Mouse (Mus musculus) layer of hippocampus, postnatal 14 days (tissue): ENCODE data around the gene Kitl. TPM values are rescaled to one million over a fixed set of nuclear protein-coding genes. Genes with fewer than 3 reads are reported as not detected.

Experiments
- DNase-seq, 2 experiments: peaks; one replicate each; pipeline ENCODE4 v3.0.0; 2021 to 2022; ENCODE audit warnings: low spot score in 2 of 2, mixed read lengths in 1 of 2
- long read RNA-seq, 2 experiments: library from polyadenylated mRNA; stranded (forward); transcript quantifications; one replicate each; pipeline ENCODE4 v2.0.0; 2021
- total RNA-seq, 2 experiments: library from RNA; stranded (reverse); gene quantifications; 2 replicates each; pipeline ENCODE4 v1.2.3; 2021

The Kitl gene
- 10 to 100 TPM; 29.1 to 49.0 TPM for total RNA-seq
- long read RNA-seq, experiment 1, full-length matches to known transcripts: 25 of 32 reads
- long read RNA-seq, experiment 1, partial matches to known transcripts: 0 of 32 reads
- long read RNA-seq, experiment 1, other reads (novel, unspliced or antisense): 7 of 32 reads
- long read RNA-seq, experiment 2, full-length matches to known transcripts: 25 of 29 reads
- long read RNA-seq, experiment 2, partial matches to known transcripts: 1 of 29 reads
- long read RNA-seq, experiment 2, other reads (novel, unspliced or antisense): 3 of 29 reads

DNA sequence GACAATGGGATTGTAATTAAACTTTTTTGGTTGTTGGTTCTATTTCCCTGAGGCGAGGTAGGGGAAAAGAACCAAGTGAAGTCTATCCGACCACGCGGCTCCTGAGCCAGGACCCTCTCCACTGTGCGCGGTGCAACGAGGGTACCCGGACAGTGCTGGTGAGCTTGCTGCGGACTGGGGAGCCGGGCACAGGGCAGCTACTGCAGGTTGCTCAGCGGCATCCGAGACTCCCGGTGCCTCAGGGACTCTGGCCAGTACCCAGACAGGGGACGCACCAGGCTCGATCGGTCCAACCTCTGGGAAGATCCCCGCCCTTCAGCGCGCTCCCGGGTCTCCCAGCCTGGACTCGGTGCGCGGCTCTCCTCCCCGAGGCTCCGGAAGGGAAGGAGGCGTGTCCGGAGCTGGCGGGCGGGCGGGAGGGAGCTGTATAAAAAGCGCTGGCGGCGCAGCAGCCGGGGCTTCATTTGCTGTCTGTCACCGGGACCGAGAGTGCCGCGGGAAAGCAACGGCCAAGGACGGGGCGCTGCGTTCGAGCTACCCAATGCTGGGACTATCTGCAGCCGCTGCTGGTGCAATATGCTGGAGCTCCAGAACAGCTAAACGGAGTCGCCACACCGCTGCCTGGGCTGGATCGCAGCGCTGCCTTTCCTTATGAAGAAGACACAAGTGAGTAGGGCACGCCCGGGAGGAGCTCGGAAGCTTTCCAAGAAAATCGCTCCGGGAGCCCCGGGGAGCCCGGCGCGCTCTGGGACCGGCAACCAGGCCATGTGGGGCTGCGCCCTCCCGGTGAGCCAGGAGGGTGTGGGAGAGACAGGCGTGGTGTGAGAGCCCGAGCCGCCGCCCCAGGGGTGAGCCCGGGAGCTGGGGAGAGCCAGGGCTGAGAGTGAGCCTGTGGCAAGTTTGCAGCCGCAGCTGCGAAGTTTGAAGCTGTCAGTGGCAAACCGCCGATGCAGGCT lies at the start of gene Kitl:
Gene Kitl, plus strand, starts transcription at position 261 of the 956 bp plus-strand sequence.
- DNase-seq: peak; percentile 48 to 62

- no peak for DNase-seq
These were observed 42.6 kb upstream of the Kitl start for GRCm38 (mm10) chr10:99972866-99973265.

DNA sequence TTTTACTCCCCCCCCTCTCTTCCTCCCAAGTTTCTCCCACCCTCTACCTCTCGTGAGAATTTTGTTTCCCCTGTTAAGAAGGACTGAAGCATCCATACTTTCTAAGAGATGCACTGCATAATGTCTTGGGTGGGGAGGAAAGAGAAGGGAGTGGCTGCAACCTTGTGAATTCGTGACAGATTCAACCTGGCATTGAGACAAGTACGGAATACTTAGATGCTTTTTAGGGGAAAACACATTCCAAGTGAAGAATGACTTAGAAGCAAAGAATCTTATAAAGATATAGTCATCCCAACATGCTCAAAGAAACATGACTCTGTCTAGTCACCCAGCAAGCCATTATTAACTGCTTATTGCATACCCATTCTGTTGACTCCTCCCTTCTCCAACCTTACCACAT lies 35.3 kb upstream of the Kitl start:
- DNase-seq: no peak

GRCm38 (mm10) chr10:99980916-99981315 lies 34.5 kb upstream of the Kitl start:
- no peak for DNase-seq

DNA sequence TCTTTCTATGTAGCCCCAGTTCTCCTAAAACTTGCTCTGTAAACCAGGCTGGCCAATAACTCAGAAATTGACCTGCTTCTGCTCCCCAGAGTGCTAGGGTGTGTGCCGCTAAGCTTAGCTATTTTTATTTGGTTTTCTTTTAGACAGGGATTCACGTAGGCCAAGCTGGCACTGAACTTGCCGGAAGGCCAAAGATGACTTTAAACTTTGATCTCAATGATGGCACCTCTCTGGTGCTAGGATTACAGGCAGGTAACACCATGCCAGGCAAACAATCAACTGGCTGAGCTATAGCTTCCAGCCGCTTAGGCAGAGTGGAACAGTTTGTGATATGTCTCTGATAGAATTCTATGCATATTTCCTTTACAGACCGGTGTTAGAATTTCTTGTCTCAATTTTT lies 33.5 kb upstream of the Kitl start:
- DNase-seq: no peak

- DNase-seq: no peak
These were observed 28.7 kb upstream of the Kitl start for GRCm38 (mm10) chr10:99986745-99987144.

DNA sequence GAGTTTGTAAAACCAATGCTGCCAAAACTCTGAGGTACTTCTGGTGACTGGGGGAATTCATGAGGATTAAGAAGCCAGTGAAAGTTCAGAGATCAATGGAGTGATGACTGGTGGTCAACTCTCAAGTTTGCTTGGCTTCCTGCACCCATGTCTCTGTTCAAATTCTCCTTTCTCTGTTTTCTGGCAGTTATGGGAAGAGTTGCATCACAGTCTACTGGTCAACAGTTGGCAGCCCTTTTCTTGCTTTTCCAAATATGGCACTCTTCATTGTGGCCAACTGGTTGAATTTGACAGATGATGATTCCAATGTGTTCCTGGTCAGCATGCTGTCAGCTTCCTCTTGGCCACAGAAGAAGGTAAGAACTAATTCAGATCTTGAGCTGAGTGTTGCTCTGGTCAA lies 25.7 kb upstream of the Kitl start:
- DNase-seq: no peak

GRCm38 (mm10) chr10:99992121-99992520 lies 23.3 kb upstream of the Kitl start:
- no peak for DNase-seq

- no peak for DNase-seq
These were observed 14.0 kb upstream of the Kitl start for GRCm38 (mm10) chr10:100001452-100001851.

DNA sequence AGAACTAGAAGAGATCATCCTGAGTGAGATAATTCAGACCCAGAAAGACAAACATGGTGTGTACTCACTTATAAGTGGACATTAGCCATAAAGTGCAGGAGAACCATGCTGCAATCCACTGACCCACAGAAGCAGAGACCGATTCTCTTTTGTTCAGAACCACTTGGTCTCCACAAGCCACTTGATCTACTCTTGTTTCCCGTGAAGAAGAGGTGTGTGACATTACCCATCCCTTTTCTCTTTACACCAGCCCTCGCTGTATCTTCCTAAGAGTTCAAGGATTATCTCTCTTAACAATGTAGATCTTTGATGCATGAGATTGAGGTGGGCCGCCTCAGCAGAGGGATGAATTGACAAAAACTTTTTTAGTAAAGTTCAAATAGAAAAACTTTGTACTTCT lies 11.6 kb upstream of the Kitl start:
- no peak for DNase-seq

- DNase-seq: no peak
These were observed 5.7 kb upstream of the Kitl start for GRCm38 (mm10) chr10:100009681-100010080.

GRCm38 (mm10) chr10:100010291-100010690 lies 5.1 kb upstream of the Kitl start:
- DNase-seq: no peak

DNA sequence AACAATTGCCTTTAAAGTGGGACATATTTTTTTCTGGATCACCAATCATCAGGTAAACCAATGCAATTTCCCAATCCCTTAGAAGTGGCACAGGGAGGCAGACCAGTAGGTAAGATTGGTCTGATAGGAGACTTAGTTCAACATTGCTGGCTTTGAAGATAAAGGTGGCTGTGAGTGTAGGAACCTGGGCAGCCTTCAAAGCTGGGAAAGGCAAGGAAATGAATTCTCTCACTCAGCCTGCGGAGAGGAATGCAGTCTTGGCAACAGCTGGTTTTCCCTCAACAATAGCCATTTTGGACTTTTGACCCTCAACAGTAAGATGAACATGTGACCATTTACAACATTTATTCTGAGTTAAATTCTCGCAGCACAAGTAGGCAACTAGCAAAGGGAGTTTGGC lies 1.3 kb upstream of the Kitl start:
- no peak for DNase-seq

- peak in 1 of 2 experiments; percentile 51 for DNase-seq
These were observed 888 bp downstream of the Kitl start for GRCm38 (mm10) chr10:100016326-100016709.

DNA sequence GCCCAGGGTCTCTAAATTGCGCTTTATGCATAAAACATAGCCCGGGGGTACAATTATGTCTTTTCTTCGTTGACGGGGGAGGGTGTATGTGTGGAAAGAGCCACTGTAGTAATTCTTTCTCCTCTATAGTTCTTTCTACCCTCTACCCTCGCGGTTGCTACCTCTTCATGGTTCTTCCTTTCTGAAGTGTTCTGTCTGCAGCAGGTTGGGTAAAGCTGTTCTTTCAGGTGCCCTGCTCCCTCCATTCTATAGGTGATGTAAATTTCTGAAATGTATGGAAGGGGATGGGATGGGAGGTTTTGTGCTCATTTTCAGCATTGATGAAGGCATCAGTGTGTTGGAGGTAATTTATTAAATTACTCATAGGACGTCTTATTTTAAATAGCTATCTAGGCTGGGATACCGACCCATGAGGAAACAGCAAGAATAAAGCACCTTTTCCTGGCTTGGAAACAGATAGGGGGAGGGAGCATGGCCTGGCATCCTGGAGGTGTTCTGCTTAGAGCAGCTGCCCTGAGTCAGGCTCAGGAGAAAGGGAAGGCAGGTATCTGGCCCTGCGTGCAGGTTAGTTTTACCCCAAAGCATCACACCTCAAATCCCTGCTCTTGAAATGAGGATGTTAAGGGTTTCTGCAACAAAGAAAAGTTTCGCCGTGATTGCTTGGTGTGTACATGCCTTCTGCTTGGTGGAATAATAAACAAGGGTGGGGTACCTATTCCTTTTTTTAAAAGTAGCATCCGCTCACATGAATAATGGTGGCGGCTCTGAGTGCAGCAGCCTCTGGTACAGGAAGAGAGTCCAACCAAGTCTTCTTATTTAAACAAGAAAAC lies 1.7 kb downstream of the Kitl start:
- no peak for DNase-seq

GRCm38 (mm10) chr10:100017771-100018070 lies 2.3 kb downstream of the Kitl start:
- DNase-seq: no peak

- DNase-seq: no peak
These were observed 3.1 kb downstream of the Kitl start for GRCm38 (mm10) chr10:100018493-100018892.

DNA sequence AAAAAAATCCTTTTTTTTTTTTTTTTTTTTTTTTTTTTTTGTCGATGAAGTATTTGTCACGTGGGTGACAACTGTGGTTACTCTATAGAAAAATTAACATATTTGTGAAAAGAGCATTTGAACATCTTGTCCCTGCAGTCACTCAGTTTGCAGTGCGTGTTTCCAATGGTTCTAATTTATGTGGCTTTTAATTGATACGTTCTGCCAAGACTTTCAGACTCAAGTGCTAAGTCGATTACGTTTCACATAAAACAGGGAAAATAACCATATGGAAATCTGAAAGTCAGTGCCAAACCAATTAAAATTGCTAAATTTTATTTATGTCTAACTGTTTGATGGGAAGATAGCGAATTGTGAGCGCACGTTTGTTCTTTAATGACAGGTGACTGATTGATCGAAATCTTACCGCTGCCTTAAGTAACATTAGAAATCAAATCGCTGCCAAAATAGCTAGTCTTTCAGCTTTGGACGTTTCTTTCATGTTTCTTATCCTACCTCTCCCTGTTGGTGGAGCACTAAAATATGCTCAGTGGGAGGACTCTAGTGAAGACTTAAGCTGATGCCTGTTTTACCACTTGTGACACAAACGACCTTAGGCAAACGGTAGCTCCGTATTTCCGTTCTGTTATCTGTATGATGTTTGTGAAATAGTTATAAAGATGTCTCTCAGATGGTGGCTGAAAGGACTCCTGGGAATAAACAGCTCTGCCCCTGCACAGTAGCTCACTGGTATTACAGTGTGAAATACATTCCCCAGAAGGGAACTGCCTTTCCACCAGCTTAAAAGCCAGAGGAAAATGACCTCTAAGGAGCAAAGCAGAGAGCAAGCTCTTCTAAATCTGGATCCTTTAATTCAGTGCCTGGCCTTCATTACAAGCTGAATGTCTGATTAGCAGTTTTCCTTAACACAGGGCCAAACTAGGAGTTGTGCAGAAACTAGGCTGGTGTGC lies 4.1 kb downstream of the Kitl start:
- DNase-seq: no peak

- no peak for DNase-seq
These were observed 6.8 kb downstream of the Kitl start for GRCm38 (mm10) chr10:100022090-100022834.

DNA sequence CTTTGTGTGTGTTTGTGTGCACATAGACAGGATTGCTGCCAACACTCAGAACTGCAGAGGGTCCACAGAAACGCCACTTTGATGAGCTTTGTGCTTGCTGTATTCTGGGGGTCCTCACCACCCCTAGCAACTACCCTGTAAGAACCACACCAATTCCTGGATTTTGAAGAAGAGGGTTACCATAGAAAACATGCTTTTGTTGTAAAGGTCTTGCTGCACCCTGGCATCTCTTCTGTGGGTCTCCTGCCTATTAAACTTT lies 7.3 kb downstream of the Kitl start:
- DNase-seq: no peak
